8 mouse cellular contexts compared by ENCODE assay signal in genomic region chr1:131690435-131690834, GRCm38 (mm10). TPM values are rescaled to one million over a fixed set of nuclear protein-coding genes. Genes with fewer than 3 reads are reported as not detected.
DNase-seq lines count a peak whose midpoint lies in the region; ATAC-seq and TF ChIP-seq lines count a peak whose summit lies in the region.

No protein-coding gene starts in this region.

- H3K9me3 ChIP-seq in stomach, postnatal 0 days (ENCODE audit: control insufficient read depth, low read length), result no peaks in the 10 kb centered on the region
- no peaks in the 10 kb centered on the region for H3K9me3 ChIP-seq in midbrain, embryonic 16.5 days (replicated peaks; ENCODE audit: control insufficient read depth, low read length, poor library complexity, severe bottlenecking)

- ATAC-seq in stomach, postnatal 0 days (ENCODE audit: low FRiP score, low TSS enrichment), result peak; percentile 93
- ATAC-seq in midbrain, embryonic 16.5 days, result no peak

- H3K4me3 ChIP-seq in lung, adult 2 months (replicated peaks; ENCODE audit: extremely low read depth, low read depth, low read length), result no peak overlapping the region
- peak overlapping the region; percentile 2; the same call in 1 of the 2 replicates for H3K4me3 ChIP-seq in stomach, postnatal 0 days (ENCODE audit: low read depth, low read length)
- no peak overlapping the region for H3K4me3 ChIP-seq in midbrain, embryonic 16.5 days (ENCODE audit: low read depth, low read length)

- no peaks in the 10 kb centered on the region for H3K27me3 ChIP-seq in stomach, postnatal 0 days (ENCODE audit: control insufficient read depth, insufficient read depth, low read length)
- H3K27me3 ChIP-seq in midbrain, embryonic 16.5 days (ENCODE audit: control insufficient read depth, insufficient read depth, low read depth, low read length), result no peaks in the 10 kb centered on the region

- WGBS in lung, adult 2 months, result 33% methylated on average over 3 of the region's 3 CpGs
- WGBS in stomach, postnatal 0 days, result 17% methylated on average over 3 of the region's 3 CpGs
- 71% methylated on average over 3 of the region's 3 CpGs for WGBS in midbrain, embryonic 16.5 days

- intact Hi-C loops in left cerebral cortex, postnatal 4 days (cut with DNase I), result no loop called here

- peak overlapping the region; percentile 46 for H3K4me2 ChIP-seq in stomach, postnatal 0 days (replicated peaks; ENCODE audit: low read depth)
- H3K4me2 ChIP-seq in midbrain, embryonic 16.5 days (ENCODE audit: low read length), result no peak overlapping the region

- TF ChIP-seq EP300 in stomach, postnatal 0 days (optimal IDR thresholded peaks at IDR 0.05), result no peak

- H3K9ac ChIP-seq in stomach, postnatal 0 days (ENCODE audit: low read length), result peak overlapping the region; percentile 31; the same call in 1 of the 2 replicates
- H3K9ac ChIP-seq in midbrain, embryonic 16.5 days (ENCODE audit: low read depth, low read length), result no peak overlapping the region

- peak; percentile 23; the same call in 1 of the 2 replicates for TF ChIP-seq POLR2A in lung, adult 2 months (IDR thresholded peaks at IDR 0.05; ENCODE audit: borderline replicate concordance, extremely low read depth, low read depth, low read length)

- TF ChIP-seq CTCF in lung, adult 2 months (IDR thresholded peaks at IDR 0.05; ENCODE audit: insufficient read depth, low read length), result no peak
- TF ChIP-seq CTCF in stomach, postnatal 0 days (IDR thresholded peaks at IDR 0.05; ENCODE audit: low read depth), result no peak

- H3K4me1 ChIP-seq in lung, adult 2 months (ENCODE audit: control insufficient read depth, insufficient read depth, low read length), result peaks cover 5% of the 10 kb centered on the region; the same call in 1 of the 2 replicates
- H3K4me1 ChIP-seq in stomach, postnatal 0 days (replicated peaks; ENCODE audit: control insufficient read depth, insufficient read depth), result peaks cover 3% of the 10 kb centered on the region; the same call in 1 of the 2 replicates
- H3K4me1 ChIP-seq in midbrain, embryonic 16.5 days (ENCODE audit: control insufficient read depth, insufficient read depth, low read length), result no peaks in the 10 kb centered on the region

- H3K36me3 ChIP-seq in stomach, postnatal 0 days (ENCODE audit: control insufficient read depth, insufficient read depth, low read length), result no peaks in the 10 kb centered on the region
- no peaks in the 10 kb centered on the region for H3K36me3 ChIP-seq in midbrain, embryonic 16.5 days (ENCODE audit: control insufficient read depth, insufficient read depth, low read length)

- H3K27ac ChIP-seq in stomach, postnatal 0 days (replicated peaks), result peak overlapping the region; percentile 87
- no peak overlapping the region for H3K27ac ChIP-seq in midbrain, embryonic 16.5 days (ENCODE audit: low read length)

- DNase-seq in urinary bladder, adult 18-20 months (ENCODE audit: low spot score in 2 of 2), result peak; percentile 26 to 81
- DNase-seq in urinary bladder, adult 2 months (ENCODE audit: low spot score), result no peak
- DNase-seq in heart, adult 8-10 months (ENCODE audit: low spot score), result peak; percentile 67
- no peak for DNase-seq in lung, adult 2 months
- DNase-seq in stomach, postnatal 0 days (ENCODE audit: low spot score), result peak; percentile 54
- DNase-seq in frontal cortex, postnatal 36 days (ENCODE audit: low spot score in 2 of 2), result no peak
- DNase-seq in left cerebral cortex, postnatal 4 days, result no peak

RNA-seq across cellular contexts. Expression of gene Rab7b, which starts 1.9 kb away (rescaled TPM):
- polyA plus RNA-seq in urinary bladder, adult 2 months (2012; rRNA removed), result 24.6 and 29.4 TPM in 2 replicates
- 1 to 10 TPM; 2.3 to 3.8 (median 3.2) TPM for total RNA-seq in heart, adult 8-10 months (2022)
- polyA plus RNA-seq in lung, adult 2 months (2012; rRNA removed), result 7.4 and 8.4 TPM in 2 replicates
- polyA plus RNA-seq in stomach, postnatal 0 days (2015; fragmentation: Nextera tagmentation; extraction: Ambion mirVana), result 13.5 and 14.4 TPM in 2 replicates
- total RNA-seq in left cerebral cortex, postnatal 4 days (2021), result 1 to 10 TPM in 1 of 2 experiments, under 1 TPM in 1; 0.93 to 1.8 TPM
- 0.68 and 0.87 TPM in 2 replicates for polyA plus RNA-seq in midbrain, embryonic 16.5 days (2015; fragmentation: Nextera tagmentation; extraction: Ambion mirVana)

RNA-seq across cellular contexts. Expression of gene Ctse, which starts 52.3 kb away (rescaled TPM):
- polyA plus RNA-seq in urinary bladder, adult 2 months (2012; rRNA removed), result 181 and 198 TPM in 2 replicates
- 1 to 10 TPM in 1 of 4 experiments, under 1 TPM in 3; 0.27 to 1.3 (median 0.80) TPM for total RNA-seq in heart, adult 8-10 months (2022)
- polyA plus RNA-seq in lung, adult 2 months (2012; rRNA removed), result 0.60 and 0.65 TPM in 2 replicates
- polyA plus RNA-seq in stomach, postnatal 0 days (2015; fragmentation: Nextera tagmentation; extraction: Ambion mirVana), result 596 and 695 TPM in 2 replicates
- total RNA-seq in left cerebral cortex, postnatal 4 days (2021), result under 1 TPM in 1 of 2 experiments, not detected in 1; 0.20 TPM
- polyA plus RNA-seq in midbrain, embryonic 16.5 days (2015; fragmentation: Nextera tagmentation; extraction: Ambion mirVana), result not detected in 2 replicates

RNA-seq across cellular contexts. Expression of gene Slc26a9, which starts 53.4 kb away (rescaled TPM):
- 0.01 TPM in 1 of 2 replicates, not detected in the other for polyA plus RNA-seq in urinary bladder, adult 2 months (2012; rRNA removed)
- total RNA-seq in heart, adult 8-10 months (2022), result under 1 TPM in 3 of 4 experiments, not detected in 1; 0.06 to 0.16 (median 0.09) TPM
- polyA plus RNA-seq in lung, adult 2 months (2012; rRNA removed), result 25.6 and 38.8 TPM in 2 replicates
- polyA plus RNA-seq in stomach, postnatal 0 days (2015; fragmentation: Nextera tagmentation; extraction: Ambion mirVana), result 15.4 and 17.6 TPM in 2 replicates
- total RNA-seq in left cerebral cortex, postnatal 4 days (2021), result under 1 TPM; 0.16 to 0.52 TPM
- polyA plus RNA-seq in midbrain, embryonic 16.5 days (2015; fragmentation: Nextera tagmentation; extraction: Ambion mirVana), result 0.04 TPM in 2 replicates

Comparison
In these comparisons a context has a peak if more than half of its experiments do, and no peak if none do; other contexts are left out.
1. DNase-seq: peak in urinary bladder, adult 18-20 months (2 of 2), heart, adult 8-10 months (single experiment) and stomach, postnatal 0 days (single experiment); none in urinary bladder, adult 2 months (single experiment), lung, adult 2 months (single experiment), frontal cortex, postnatal 36 days (0 of 2) and left cerebral cortex, postnatal 4 days (single experiment).
2. RNA of gene Ctse, which starts 52.3 kb away (polyA plus RNA-seq): 596 to 695 TPM in stomach, postnatal 0 days and 181 to 198 TPM in urinary bladder, adult 2 months; 0.60 to 0.65 TPM in lung, adult 2 months and not detected in midbrain, embryonic 16.5 days; every median in the first group is over 100 times any median in the second.
3. RNA of gene Slc26a9, which starts 53.4 kb away (polyA plus RNA-seq): 25.6 to 38.8 TPM in lung, adult 2 months and 15.4 to 17.6 TPM in stomach, postnatal 0 days; 0.04 TPM in midbrain, embryonic 16.5 days and 0.01 TPM in urinary bladder, adult 2 months; every median in the first group is over 10 times any median in the second.